Mouse (Mus musculus) heart, embryonic 12.5 days (tissue): Measurements from ENCODE around the gene Sin3a. TPM values are rescaled to one million over a fixed set of nuclear protein-coding genes. Genes with fewer than 3 reads are reported as not detected.

ENCODE experiments used
- ATAC-seq: fragments of 200-750 bp; cut with Nextera tagmentation; 2 replicates; pipeline ENCODE4 v1.8.0; 2017; ENCODE audit warnings: moderate TSS enrichment, moderate library complexity; ENCODE audit not compliant: insufficient number of reproducible peaks, low FRiP score
- H3K27ac ChIP-seq: fragments of 300-500 bp; sonication (generic); 2 replicates; pipeline ENCODE4 v1.5.1; 2016; ENCODE audit warnings: mild to moderate bottlenecking, moderate library complexity; ENCODE audit not compliant: poor library complexity, severe bottlenecking
- H3K27me3 ChIP-seq: fragments of 300-500 bp; sonication (generic); replicated peaks from 2 replicates; pipeline ENCODE4 v1.6.1; 2016; ENCODE audit warnings: mild to moderate bottlenecking, moderate library complexity
- H3K36me3 ChIP-seq: fragments of 300-500 bp; sonication (generic); 2 replicates; pipeline ENCODE4 v1.6.1; 2016; ENCODE audit warnings: mild to moderate bottlenecking, moderate library complexity
- H3K4me1 ChIP-seq: fragments of 300-500 bp; sonication (generic); replicated peaks from 2 replicates; pipeline ENCODE4 v1.6.1; 2016; ENCODE audit warnings: mild to moderate bottlenecking
- H3K4me2 ChIP-seq: fragments of 300-500 bp; sonication (generic); 2 replicates; pipeline ENCODE4 v1.6.1; 2016; ENCODE audit warnings: mild to moderate bottlenecking, moderate library complexity
- H3K4me3 ChIP-seq: fragments of 300-500 bp; sonication (generic); 2 replicates; pipeline ENCODE4 v1.5.1; 2016; ENCODE audit warnings: mild to moderate bottlenecking
- H3K9ac ChIP-seq: fragments of 300-500 bp; sonication (generic); 2 replicates; pipeline ENCODE4 v1.6.1; 2016; ENCODE audit warnings: mild to moderate bottlenecking, moderate library complexity
- H3K9me3 ChIP-seq: fragments of 300-500 bp; sonication (generic); replicated peaks from 2 replicates; pipeline ENCODE4 v1.6.1; 2016; ENCODE audit warnings: mild to moderate bottlenecking, moderate library complexity
- WGBS: fragments of 180-500 bp; shearing (Covaris S2); methylation state at CpG from one replicate; pipeline ENCODE4 v1.1.7; 2016; 5-methylcytosine and 5-hydroxymethylcytosine counted together
- polyA plus RNA-seq: library from polyadenylated mRNA; unstranded; fragments of >200 nt; fragmentation: Nextera tagmentation; extraction: Ambion mirVana; gene quantifications from 2 replicates; pipeline ENCODE4 v1.2.1, GENCODE M21; 2016

Sin3a gene
- polyA plus RNA-seq, 1 experiment from 2014 or later, result 29.6 TPM

DNA sequence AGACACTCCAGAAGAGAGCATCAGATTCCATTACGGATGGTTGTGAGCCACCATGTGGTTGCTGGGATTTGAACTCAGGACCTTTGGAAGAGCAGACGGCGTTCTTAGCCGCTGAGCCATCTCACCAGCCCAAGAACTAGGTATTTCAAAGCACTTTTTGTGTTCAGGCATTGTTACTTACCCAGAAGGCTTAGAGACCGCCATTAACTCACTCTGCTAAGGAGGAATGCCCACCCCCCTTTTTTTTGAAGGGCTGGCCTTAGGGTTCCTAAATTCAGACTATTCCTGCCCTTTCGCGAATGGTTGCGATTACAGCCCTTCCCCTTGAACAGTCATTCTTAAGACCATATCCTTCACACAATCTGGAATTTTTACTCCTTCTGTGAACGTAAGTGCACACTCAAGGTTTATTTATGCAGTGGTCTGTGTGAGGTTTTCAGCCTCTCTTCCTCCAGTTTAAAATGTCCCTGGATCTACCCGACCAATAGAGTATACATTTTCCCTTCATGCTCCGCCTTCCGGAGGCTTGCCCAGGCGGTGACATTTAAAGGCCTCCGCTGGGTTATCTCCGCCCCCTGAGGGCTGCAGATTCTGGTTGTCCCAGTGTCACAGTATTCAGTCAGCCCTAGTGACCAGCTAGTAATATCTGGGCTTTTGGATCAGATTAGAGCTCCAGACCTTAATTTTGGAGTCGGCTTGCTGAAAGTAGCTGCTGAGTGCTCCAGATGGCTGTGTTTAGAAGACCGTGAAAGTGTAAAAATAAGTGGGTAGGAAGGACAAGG lies 3.2 kb downstream of the Sin3a start:
- H3K9ac ChIP-seq, result peak overlapping the region; percentile 81
- ATAC-seq, result no peak
- peak overlapping the region; percentile 82 for H3K4me2 ChIP-seq
- H3K27me3 ChIP-seq, result no peaks in the 10 kb centered on the region
- 8% methylated on average over 17 of the region's 17 CpGs for WGBS
- no peaks in the 10 kb centered on the region for H3K36me3 ChIP-seq
- peaks cover 26% of the 10 kb centered on the region for H3K4me1 ChIP-seq
- peak overlapping the region; percentile 80 for H3K4me3 ChIP-seq
- H3K27ac ChIP-seq, result peak overlapping the region; percentile 90
- H3K9me3 ChIP-seq, result no peaks in the 10 kb centered on the region

DNA sequence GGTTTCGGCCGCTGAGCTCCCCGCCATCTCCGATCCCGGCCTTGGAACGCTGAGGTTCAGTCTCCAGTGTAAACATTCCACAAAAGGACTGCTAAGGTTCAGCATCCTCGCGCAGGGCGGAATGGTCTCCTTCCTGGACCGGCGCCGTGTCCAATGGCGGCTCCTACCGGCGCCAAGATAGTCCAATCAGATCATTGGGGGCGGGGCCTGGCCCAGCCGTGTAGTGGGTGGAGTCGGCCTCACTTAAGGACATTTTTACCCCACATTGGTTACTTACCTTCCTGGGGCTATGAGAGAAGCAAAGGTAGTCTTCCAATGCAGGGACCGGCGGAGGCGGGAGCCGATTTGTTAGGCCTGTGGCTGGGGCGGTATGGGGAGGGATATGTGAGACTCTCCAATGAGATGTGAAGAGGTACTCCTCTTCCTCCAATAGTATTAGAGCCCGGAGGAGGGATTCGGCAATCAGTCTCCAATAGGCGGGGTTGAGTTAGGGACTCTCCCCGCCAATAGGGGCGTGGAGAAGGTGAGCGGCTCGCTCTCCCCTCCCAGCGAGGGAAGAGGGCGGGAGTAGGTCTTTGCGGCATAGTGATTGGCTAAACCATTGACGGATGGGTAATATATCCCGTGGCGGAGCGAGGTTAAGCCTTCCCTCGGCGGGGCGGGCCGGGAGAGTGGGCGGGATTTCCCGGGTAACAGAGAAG lies 4.0 kb downstream of the Sin3a start:
- peak; percentile 86 for ATAC-seq
- under 1% methylated on average over 42 of the region's 43 CpGs for WGBS
- no peaks in the 10 kb centered on the region; the same call in 1 of the 2 replicates for H3K36me3 ChIP-seq
- H3K9ac ChIP-seq, result peak overlapping the region; percentile 91
- H3K4me1 ChIP-seq, result peaks cover 25% of the 10 kb centered on the region
- H3K27me3 ChIP-seq, result no peaks in the 10 kb centered on the region
- H3K4me3 ChIP-seq, result peak overlapping the region; percentile 80
- no peaks in the 10 kb centered on the region for H3K9me3 ChIP-seq
- peak overlapping the region; percentile 82 for H3K4me2 ChIP-seq
- peak overlapping the region; percentile 97 for H3K27ac ChIP-seq

DNA sequence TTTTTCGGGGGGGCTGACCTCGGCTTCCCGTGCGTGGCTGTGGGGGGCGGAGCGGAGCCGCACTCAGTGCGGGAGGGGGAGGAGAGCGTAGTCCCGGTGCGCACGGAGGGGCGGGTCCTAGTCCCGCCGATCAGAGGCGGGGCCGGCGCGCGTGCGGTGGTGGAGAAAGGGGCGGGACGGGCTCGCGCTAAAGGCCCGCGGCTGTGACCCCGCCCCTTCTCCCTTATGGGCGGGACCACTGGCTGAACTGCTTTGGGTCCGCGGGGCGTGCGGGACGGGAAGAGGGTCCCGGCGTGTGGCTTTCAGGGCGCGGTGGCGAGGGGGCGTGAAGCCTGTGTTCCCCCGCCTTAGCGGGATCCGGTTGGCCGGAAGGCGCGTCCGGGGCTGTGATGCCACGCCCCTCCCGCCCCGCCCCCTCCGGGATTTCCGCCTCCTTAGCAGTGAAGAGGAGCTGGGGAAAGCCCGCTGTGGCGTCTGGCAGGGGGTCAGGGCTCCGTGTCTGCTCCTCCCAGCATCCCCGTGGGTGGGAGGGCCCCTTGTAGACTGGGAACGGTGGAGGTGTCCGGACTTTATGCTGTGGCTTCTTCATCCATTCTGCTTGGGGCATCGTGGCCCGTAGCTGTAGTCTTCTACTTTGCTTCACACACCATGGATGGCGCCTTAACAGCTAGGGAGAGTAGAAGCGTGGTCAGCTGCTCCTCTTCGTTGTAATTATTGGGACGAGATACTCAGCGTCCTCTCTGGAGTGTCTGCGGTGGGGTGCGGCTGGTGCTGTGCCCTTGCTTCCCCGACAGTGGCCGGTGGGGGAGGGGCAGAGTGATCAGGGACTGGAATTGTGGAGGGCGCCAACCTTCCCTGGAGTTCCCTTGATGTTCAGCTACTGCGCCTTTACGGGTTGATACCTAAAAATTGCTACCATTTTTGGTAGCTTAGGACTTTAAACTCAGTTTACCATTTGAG lies 5.1 kb downstream of the Sin3a start:
- ATAC-seq, result peak; percentile 67
- Histone ChIP-seq H3K9ac (peak overlapping the region; percentile 91), H3K36me3 (no peaks in the 10 kb centered on the region; the same call in 1 of the 2 replicates), H3K9me3 (no peaks in the 10 kb centered on the region), H3K27ac (peak overlapping the region; percentile 97), H3K27me3 (no peaks in the 10 kb centered on the region), H3K4me2 (peak overlapping the region; percentile 79), H3K4me3 (peak overlapping the region; percentile 80), H3K4me1 (peaks cover 20% of the 10 kb centered on the region)
- under 1% methylated on average over 66 of the region's 72 CpGs for WGBS

DNA sequence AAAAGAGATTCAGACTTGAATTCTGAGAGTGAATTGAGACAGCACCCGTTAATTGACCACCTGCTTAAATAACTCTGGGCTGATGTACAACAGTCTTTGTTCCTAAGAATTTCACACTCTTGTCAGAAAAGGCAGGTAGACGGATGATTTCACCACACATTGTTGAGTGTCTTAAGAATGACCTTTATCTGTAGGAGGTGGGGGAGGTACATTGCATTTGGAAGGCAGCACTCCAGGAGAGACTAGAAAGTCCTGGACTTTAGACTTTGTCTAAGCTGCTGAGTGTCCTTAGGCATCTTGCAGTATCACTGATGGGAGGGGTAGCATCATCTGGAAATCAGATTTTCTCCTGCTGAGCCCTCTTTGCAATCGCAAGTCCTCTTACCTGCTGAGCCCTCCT lies 10.4 kb downstream of the Sin3a start:
- ATAC-seq, result no peak
- no peak overlapping the region for H3K9ac ChIP-seq
- no peaks in the 10 kb centered on the region for H3K9me3 ChIP-seq
- 78% methylated on average over 3 of the region's 3 CpGs for WGBS
- no peak overlapping the region for H3K4me2 ChIP-seq
- H3K36me3 ChIP-seq, result peaks cover 20% of the 10 kb centered on the region
- peaks cover 11% of the 10 kb centered on the region; the same call in 1 of the 2 replicates for H3K4me1 ChIP-seq
- H3K4me3 ChIP-seq, result no peak overlapping the region
- H3K27me3 ChIP-seq, result no peaks in the 10 kb centered on the region
- H3K27ac ChIP-seq, result no peak overlapping the region

DNA sequence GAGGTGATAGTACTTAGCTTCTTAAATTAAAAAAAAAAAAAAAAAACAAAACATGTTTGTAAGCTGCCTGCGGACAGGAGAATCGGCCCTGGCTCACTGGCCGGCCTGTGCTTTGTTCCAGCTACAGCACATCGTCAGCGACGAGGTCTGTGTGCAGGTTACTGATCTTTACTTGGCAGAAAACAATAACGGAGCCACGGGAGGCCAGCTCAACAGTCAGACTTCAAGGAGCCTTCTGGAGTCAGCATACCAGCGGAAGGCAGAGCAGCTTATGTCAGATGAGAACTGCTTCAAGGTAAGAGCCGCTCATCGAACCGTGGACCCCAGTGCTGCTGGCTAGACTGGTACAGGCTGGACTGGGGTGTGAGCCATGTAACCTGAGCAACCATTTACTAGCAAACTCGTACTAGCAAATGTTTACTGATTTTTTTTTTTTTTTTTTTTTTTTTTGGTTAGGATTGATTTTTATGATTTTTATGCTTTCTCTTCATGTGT lies 45.5 kb downstream of the Sin3a start:
- WGBS, result 90% methylated on average over 13 of the region's 13 CpGs
- Histone ChIP-seq H3K4me2 (no peak overlapping the region), H3K36me3 (peaks cover 72% of the 10 kb centered on the region), H3K9me3 (no peaks in the 10 kb centered on the region), H3K27me3 (no peaks in the 10 kb centered on the region), H3K9ac (no peak overlapping the region), H3K27ac (no peak overlapping the region), H3K4me1 (0 out of 2 replicates have a peak, but pooled peaks cover 1% of the 10 kb centered on the region), H3K4me3 (no peak overlapping the region)
- no peak for ATAC-seq

DNA sequence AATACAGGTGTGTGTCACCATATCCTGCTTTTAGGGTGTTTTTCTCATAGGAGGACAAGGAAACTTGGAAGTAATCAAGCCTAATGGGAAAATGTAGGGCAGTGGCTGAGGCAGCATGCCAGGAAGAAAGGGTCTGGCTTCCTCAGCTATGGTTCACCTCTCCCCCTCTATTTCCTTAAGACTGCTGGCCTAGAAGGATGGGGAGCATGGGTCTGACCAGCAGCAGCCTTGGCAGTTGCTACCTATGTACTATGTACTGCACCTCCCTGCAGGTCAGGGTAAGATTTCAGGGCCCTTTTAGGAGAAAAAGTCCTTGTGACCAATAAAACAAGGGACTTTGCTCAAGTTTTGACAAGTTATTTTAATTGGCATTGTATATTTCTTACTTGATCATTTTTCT lies 57.8 kb downstream of the Sin3a start:
- Histone ChIP-seq H3K27ac (no peak overlapping the region), H3K4me2 (peak overlapping the region; percentile 94), H3K4me3 (peak overlapping the region; percentile 87), H3K27me3 (no peaks in the 10 kb centered on the region), H3K9ac (peak overlapping the region; percentile 42; the same call in 1 of the 2 replicates), H3K9me3 (no peaks in the 10 kb centered on the region), H3K4me1 (peaks cover 11% of the 10 kb centered on the region), H3K36me3 (peaks cover 41% of the 10 kb centered on the region)
- no peak for ATAC-seq

DNA sequence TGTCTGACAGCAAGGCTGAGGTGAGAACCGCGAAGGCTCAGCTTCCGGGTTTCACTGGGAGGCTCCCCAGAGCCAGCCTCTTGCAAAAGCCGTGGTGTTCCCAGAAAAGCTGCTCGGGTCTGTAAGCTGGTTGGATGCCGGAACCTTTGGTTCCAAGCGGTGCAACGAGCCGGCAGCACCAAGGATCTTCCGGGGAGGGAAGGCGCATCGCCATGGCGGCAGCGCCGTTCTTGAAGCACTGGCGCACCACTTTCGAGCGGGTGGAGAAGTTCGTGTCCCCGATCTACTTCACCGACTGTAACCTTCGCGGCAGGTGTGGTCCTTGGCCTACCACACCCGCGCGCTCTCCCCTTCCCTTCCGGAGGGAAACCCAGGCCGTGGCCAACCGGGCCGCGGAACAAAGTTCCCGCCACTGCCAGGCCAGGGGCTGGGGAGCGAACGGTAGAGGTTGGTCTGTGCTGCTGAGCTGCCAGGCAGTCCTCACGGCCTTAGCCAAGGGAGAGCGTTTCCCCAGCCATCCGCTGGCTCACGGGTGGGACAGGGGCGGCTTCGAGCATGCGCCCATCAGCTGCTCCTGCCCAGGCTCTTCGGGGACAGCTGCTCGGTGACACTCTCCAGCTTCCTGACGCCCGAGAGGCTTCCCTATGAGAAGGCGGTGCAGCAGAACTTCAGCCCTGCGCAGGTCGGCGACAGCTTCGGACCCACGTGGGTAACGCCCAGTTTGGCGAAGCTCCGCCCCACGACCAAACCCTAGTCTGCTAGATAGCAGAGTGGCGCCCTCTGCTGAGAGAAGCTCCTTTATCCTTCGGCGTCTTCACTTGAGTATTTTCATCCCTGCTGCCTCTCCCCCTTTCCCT lies 59.0 kb downstream of the Sin3a start, which contains the start of gene Man2c1:
Man2c1 (plus strand) TSS at position 114 of the 857 bp plus-strand sequence.
- peak; percentile 93 for ATAC-seq
- Histone ChIP-seq H3K4me3 (peak within 1 kb of the TSS; percentile 87), H3K9ac (peak within 1 kb of the TSS; percentile 85), H3K9me3 (no peaks in the 10 kb centered on the region), H3K4me1 (peaks cover 11% of the 10 kb centered on the region), H3K27ac (peak within 1 kb of the TSS; percentile 96), H3K4me2 (peak within 1 kb of the TSS; percentile 94), H3K27me3 (no peaks in the 10 kb centered on the region), H3K36me3 (peaks cover 44% of the 10 kb centered on the region)
- WGBS, result under 1% methylated on average over 58 of the region's 58 CpGs

DNA sequence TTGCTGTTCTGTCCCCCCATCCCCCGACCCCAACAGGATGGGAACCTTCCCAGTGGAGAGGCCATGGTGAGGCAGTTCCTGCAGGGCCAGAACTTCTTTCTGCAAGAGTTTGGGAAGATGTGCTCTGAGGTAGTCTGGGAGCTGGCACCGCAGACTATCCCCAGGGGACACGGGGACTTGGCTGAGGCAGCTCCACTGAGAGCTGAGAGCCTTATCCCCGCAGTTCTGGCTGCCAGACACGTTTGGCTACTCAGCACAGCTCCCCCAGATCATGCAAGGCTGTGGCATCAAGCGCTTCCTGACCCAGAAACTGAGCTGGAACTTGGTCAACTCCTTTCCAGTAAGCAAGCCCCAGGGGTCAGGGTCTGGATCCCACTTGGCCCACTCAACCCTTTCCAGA lies 65.4 kb downstream of the Sin3a start:
- H3K36me3 ChIP-seq, result peaks cover 83% of the 10 kb centered on the region

DNA sequence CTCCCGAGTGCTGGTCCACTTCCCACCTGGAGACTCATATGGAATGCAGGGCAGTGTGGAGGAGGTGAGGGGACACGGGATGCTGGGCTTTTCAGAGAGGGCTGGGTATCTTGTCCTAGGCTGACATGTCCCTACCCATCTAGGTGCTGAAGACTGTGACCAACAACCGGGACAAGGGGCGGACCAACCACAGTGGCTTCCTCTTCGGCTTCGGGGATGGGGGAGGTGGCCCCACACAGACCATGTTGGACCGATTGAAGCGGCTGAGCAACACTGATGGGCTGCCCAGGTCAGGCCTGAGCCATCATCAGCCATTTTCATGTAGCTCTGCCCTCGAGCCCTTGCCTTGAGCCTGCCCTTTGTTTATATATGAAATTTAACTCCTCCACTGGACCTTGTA lies 65.9 kb downstream of the Sin3a start:
- Histone ChIP-seq H3K27ac (no peak overlapping the region), H3K4me3 (no peak overlapping the region), H3K4me1 (no peaks in the 10 kb centered on the region), H3K9ac (no peak overlapping the region), H3K9me3 (no peaks in the 10 kb centered on the region), H3K4me2 (no peak overlapping the region), H3K27me3 (no peaks in the 10 kb centered on the region), H3K36me3 (peaks cover 88% of the 10 kb centered on the region)
- ATAC-seq, result no peak
- 90% methylated on average over 9 of the region's 9 CpGs for WGBS

More for the DNA sequence above, 65.4 kb downstream of the Sin3a start:
- no peak for ATAC-seq
- Histone ChIP-seq H3K27me3 (no peaks in the 10 kb centered on the region), H3K4me3 (no peak overlapping the region), H3K4me2 (no peak overlapping the region), H3K9me3 (no peaks in the 10 kb centered on the region), H3K4me1 (no peaks in the 10 kb centered on the region), H3K9ac (no peak overlapping the region), H3K27ac (no peak overlapping the region)
- WGBS, result 84% methylated on average over 6 of the region's 6 CpGs

DNA sequence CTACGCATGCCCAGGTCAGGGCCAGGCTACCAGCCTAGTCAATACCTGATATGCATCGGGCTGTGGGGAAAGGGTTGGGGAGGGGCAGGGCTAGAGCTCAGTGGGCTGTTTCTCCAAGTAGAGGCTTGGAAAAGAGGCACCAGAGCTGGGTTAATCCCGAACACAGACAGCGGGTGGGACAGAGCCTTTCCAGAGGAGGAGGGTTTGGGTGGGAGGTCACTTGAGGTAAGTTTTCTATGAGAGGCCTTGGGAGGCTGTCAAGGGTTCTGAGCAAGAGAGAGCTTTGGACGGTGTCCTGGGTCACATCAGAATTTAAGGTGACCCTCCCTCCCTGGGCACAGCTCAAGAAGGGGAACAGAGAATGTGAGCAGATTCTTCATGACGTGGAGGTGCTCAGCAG lies 66.7 kb downstream of the Sin3a start:
- WGBS, result 92% methylated on average over 6 of the region's 6 CpGs
- no peak overlapping the region for H3K4me2 ChIP-seq
- no peaks in the 10 kb centered on the region for H3K9me3 ChIP-seq
- no peaks in the 10 kb centered on the region for H3K27me3 ChIP-seq
- no peak for ATAC-seq
- H3K4me3 ChIP-seq, result no peak overlapping the region
- no peak overlapping the region for H3K27ac ChIP-seq
- no peaks in the 10 kb centered on the region for H3K4me1 ChIP-seq
- peaks cover 95% of the 10 kb centered on the region for H3K36me3 ChIP-seq
- H3K9ac ChIP-seq, result no peak overlapping the region
